Mouse (Mus musculus) embryo, embryonic 10 days (tissue): ENCODE measurements around the gene Vdac1.
A peak's percentile ranks its signal among the peaks of the same experiment; 100 is the strongest.
"Not testable (repeated sequence)": the region's sequence is repeated elsewhere in the genome, so short reads cannot be mapped to it uniquely, and the experiment has no call there.

Experiments
- DNase-seq: peaks from one replicate; pipeline ENCODE4 v3.0.0-alpha.2; 2015; ENCODE audit warnings: low spot score

Gene Vdac1

GRCm38 (mm10) chr11:52343162-52343561 is 17.5 kb upstream of the Vdac1 start:
- peak; percentile 89 for DNase-seq

GRCm38 (mm10) chr11:52344991-52345777 is 15.5 kb upstream of the Vdac1 start:
- no peak for DNase-seq

GRCm38 (mm10) chr11:52345939-52346634 is 14.6 kb upstream of the Vdac1 start:
- peak; percentile 95 for DNase-seq

GRCm38 (mm10) chr11:52346635-52347005 is 14.0 kb upstream of the Vdac1 start:
- peak; percentile 88 for DNase-seq

GRCm38 (mm10) chr11:52348156-52348555 is 12.5 kb upstream of the Vdac1 start:
- no peak for DNase-seq

GRCm38 (mm10) chr11:52348724-52349123 is 11.9 kb upstream of the Vdac1 start:
- no peak for DNase-seq

- peak; percentile 72 for DNase-seq
Observed at GRCm38 (mm10) chr11:52350924-52351323, 9.7 kb upstream of the Vdac1 start.

- DNase-seq = no peak
Observed at GRCm38 (mm10) chr11:52352271-52352670, 8.4 kb upstream of the Vdac1 start.

- no peak for DNase-seq
Observed at GRCm38 (mm10) chr11:52354644-52355043, 6.0 kb upstream of the Vdac1 start.

GRCm38 (mm10) chr11:52355601-52356000 is 5.1 kb upstream of the Vdac1 start:
- DNase-seq = no peak

- not testable (repeated sequence) for DNase-seq
Observed at GRCm38 (mm10) chr11:52357091-52357490, 3.6 kb upstream of the Vdac1 start.

- no peak for DNase-seq
Observed at GRCm38 (mm10) chr11:52358520-52358919, 2.1 kb upstream of the Vdac1 start.

- peak; percentile 64 for DNase-seq
Observed at GRCm38 (mm10) chr11:52359686-52360470, 782 bp upstream of the Vdac1 start.

- DNase-seq = peak; percentile 68
Observed at GRCm38 (mm10) chr11:52361287-52361921, 744 bp downstream of the Vdac1 start.

- no peak for DNase-seq
Observed at GRCm38 (mm10) chr11:52364376-52364775, 3.7 kb downstream of the Vdac1 start.

- peak; percentile 44 for DNase-seq
Observed at GRCm38 (mm10) chr11:52365143-52365542, 4.5 kb downstream of the Vdac1 start.

- DNase-seq = no peak
Observed at GRCm38 (mm10) chr11:52366358-52366757, 5.7 kb downstream of the Vdac1 start.

- no peak for DNase-seq
Observed at GRCm38 (mm10) chr11:52368176-52368985, 7.7 kb downstream of the Vdac1 start.

- no peak for DNase-seq
Observed at GRCm38 (mm10) chr11:52369252-52370134, 8.8 kb downstream of the Vdac1 start.

GRCm38 (mm10) chr11:52370135-52370452 is 9.4 kb downstream of the Vdac1 start:
- DNase-seq = no peak
